15 mouse cellular contexts compared by ENCODE assay signal in the genomic region with DNA sequence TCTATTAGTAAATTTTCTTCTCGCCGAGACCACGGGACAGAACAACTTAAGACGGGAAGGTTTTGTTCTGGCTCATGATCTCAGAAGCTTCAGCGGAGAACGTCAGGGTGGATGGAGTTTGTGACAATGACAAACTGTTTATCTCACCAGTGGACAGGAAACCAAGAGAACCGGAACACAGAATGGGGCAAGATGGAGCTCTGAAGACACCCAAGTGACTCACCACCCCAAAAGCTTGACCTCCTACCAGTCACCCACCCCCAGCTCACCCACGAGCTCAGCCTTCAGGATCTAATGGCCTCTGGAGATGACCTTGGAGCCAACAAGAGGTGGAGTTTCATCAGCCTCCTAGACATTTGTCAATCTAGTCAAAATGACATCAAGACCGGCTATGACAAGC. TPM values are rescaled to one million over a fixed set of nuclear protein-coding genes. Genes with fewer than 3 reads are reported as not detected.
"Had no signal": no experiment of that assay in that cellular context is flagged by ENCODE, and none has a peak within 500 bp of the region (broad histone marks: within the 10 kb centered on the region; RNA-seq: fewer than 3 reads in every experiment).

No protein-coding gene starts in this region.

- H3K27me3 ChIP-seq: midbrain, embryonic 13.5 days; neural tube, embryonic 12.5 days had no signal

- H3K4me3 ChIP-seq: midbrain, embryonic 13.5 days; neural tube, embryonic 12.5 days had no signal

- H3K27ac ChIP-seq: liver, embryonic 14.5 days; macrophage; midbrain, embryonic 13.5 days; neural tube, embryonic 12.5 days had no signal

- H3K9ac ChIP-seq: liver, embryonic 14.5 days; midbrain, embryonic 13.5 days; neural tube, embryonic 12.5 days had no signal

- H3K36me3 ChIP-seq: midbrain, embryonic 13.5 days; neural tube, embryonic 12.5 days had no signal

- DNase-seq: kidney, adult 8-10 months; kidney, postnatal 25 days; left cerebral cortex, postnatal 4 days; liver; lung, adult 2 months; lung, postnatal 10 days; retina, postnatal 1 day; right cerebral cortex, postnatal 4 days; spleen, adult 18-20 months had no signal

- H3K4me2 ChIP-seq: midbrain, embryonic 13.5 days; neural tube, embryonic 12.5 days had no signal

- ATAC-seq: inflammation-experienced regulatory T-cells, adult 6 months; intestine, postnatal 0 days; midbrain, embryonic 13.5 days had no signal

- H3K9me3 ChIP-seq: midbrain, embryonic 13.5 days; neural tube, embryonic 12.5 days had no signal

RNA-seq across cellular contexts. Expression of gene Tmem119, which starts 5.0 kb away (rescaled TPM):
- polyA plus RNA-seq: inflammation-experienced regulatory T-cells, adult 6 months; macrophage had no signal
